Mouse (Mus musculus): ENCODE measurements at regions not wholly inside any gene's neighbourhood (a gene's known extent, or its start where the extent isn't known, plus 50 kb on each side); places are given as distances from the start of the nearest gene placed in this dataset.

DNA sequence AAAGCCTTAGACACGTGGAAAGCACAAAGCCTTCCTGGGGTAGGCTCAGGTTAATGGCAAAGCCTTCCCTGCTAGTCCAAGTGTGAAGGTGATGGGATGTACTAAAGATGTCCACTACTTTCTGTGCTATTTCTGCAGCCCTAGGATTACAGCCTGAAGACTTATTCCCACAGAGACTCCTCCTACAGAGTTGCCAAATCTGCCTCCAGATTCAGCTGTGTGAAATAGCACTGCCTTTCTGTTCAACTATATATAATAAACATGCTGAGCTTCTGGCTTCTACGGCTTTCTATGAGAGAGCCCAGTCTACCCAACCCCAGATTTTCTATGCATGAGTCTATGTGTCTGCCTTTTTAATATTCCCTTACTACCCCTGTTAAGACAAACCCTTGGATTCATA lies 405.3 kb upstream of the Clint1 start:
- DNase-seq (ENCODE audit: low read depth) = no peak
- no peak for TF ChIP-seq CTCF (IDR thresholded peaks at IDR 0.05; ENCODE audit: borderline replicate concordance, extremely low read depth, insufficient read depth, insufficient read length)
- TF ChIP-seq POLR2A (IDR thresholded peaks at IDR 0.05; ENCODE audit: borderline replicate concordance, extremely low read depth, insufficient read depth, insufficient read length, poor library complexity, severe bottlenecking) = no peak

GRCm38 (mm10) chr11:45454234-45454633 lies 397.6 kb upstream of the Clint1 start:
- TF ChIP-seq POLR2A (IDR thresholded peaks at IDR 0.05; ENCODE audit: borderline replicate concordance, extremely low read depth, insufficient read depth, insufficient read length, poor library complexity, severe bottlenecking) = no peak
- no peak for TF ChIP-seq CTCF (IDR thresholded peaks at IDR 0.05; ENCODE audit: borderline replicate concordance, extremely low read depth, insufficient read depth, insufficient read length)
- DNase-seq (ENCODE audit: low read depth) = peak; percentile 89

GRCm38 (mm10) chr11:45454933-45455332 lies 396.9 kb upstream of the Clint1 start:
- TF ChIP-seq CTCF (IDR thresholded peaks at IDR 0.05; ENCODE audit: borderline replicate concordance, extremely low read depth, insufficient read depth, insufficient read length) (no peak), POLR2A (IDR thresholded peaks at IDR 0.05; ENCODE audit: borderline replicate concordance, extremely low read depth, insufficient read depth, insufficient read length, poor library complexity, severe bottlenecking) (no peak)

GRCm38 (mm10) chr11:45456724-45457123 lies 395.1 kb upstream of the Clint1 start:
- TF ChIP-seq POLR2A (IDR thresholded peaks at IDR 0.05; ENCODE audit: borderline replicate concordance, extremely low read depth, insufficient read depth, insufficient read length, poor library complexity, severe bottlenecking) (no peak), CTCF (IDR thresholded peaks at IDR 0.05; ENCODE audit: borderline replicate concordance, extremely low read depth, insufficient read depth, insufficient read length) (no peak)
- no peak for DNase-seq (ENCODE audit: low read depth)

More at GRCm38 (mm10) chr11:45454933-45455332, 396.9 kb upstream of the Clint1 start:
- DNase-seq (ENCODE audit: low read depth) = peak; percentile 84

DNA sequence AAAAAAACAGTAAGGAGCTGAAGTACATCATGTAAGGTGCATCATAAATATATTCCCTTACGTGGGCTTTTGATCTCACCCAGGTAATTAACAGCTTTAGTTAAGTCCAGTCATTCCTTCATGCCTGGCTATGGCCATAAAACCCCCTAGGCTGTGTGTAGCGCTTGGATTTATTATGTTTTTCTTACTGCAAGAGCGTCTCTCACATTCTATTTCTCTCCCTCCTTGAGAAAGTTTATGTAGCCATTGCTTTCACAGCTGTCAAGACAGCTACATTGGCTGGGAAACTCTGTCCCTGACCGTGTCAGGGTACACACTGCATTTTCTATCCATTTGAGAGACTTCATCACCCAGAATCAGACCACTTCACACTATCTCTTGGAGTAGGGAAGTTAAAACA lies 394.3 kb upstream of the Clint1 start:
- DNase-seq (ENCODE audit: low read depth) = no peak
- TF ChIP-seq CTCF (IDR thresholded peaks at IDR 0.05; ENCODE audit: borderline replicate concordance, extremely low read depth, insufficient read depth, insufficient read length) (no peak), POLR2A (IDR thresholded peaks at IDR 0.05; ENCODE audit: borderline replicate concordance, extremely low read depth, insufficient read depth, insufficient read length, poor library complexity, severe bottlenecking) (no peak)

DNA sequence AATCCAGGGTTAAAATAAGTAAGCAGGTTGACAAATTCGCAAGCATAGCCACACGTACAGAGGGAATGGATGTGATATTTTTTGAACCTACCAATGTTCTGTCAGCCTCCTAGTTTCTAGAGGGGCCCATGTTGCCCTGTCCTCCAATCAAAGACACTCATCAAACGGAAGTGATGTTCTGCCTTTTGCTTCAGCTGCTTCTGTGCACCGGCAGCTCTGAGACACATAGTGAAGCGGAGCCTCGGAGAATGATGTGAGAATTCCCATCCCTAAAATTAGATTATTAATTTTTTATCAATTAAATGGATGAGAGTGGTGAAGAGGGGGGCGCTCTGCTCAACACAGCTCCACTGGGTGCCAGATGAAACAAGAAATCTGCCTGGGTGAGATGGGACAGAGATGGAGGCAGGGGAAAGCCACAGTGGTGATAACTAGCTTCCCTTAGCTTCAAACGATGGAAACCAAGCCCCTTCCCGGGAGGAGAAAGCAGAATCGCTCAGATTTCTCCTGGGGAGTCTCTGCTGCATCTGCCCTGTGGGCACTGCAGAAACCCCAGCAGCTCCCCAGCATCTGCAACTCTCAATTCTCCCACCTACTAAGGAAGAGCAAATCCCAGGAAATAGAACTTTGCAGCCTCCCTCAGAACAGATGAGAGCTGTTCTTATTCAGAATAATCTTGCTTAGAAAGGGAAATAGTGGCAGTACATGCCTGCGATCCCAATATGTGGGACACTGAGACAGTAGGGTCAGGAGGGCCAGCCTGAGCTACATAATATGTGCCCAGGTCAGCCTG lies 391.7 kb upstream of the Clint1 start:
- no peak for DNase-seq (ENCODE audit: low read depth)
- TF ChIP-seq POLR2A (IDR thresholded peaks at IDR 0.05; ENCODE audit: borderline replicate concordance, extremely low read depth, insufficient read depth, insufficient read length, poor library complexity, severe bottlenecking) (no peak), CTCF (IDR thresholded peaks at IDR 0.05; ENCODE audit: borderline replicate concordance, extremely low read depth, insufficient read depth, insufficient read length) (no peak)

DNA sequence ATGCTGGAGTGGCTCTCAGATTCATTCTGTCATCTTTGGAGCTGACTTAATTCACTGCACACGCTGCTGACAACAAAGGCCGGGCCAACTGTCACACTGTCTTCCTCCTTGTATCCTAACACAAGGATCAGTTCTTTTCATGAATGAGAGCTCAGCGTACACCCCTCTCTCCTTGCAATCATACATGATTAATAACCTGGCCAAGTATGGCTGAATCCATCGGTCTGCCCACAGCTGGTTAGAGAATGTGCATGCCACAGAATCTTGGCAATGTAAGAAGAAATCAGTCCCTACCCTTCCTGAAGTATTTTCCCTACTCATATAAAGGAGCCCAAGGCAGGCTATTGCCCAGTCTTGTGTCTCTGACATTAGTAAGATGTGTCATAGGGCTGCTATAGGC lies 387.4 kb upstream of the Clint1 start:
- TF ChIP-seq POLR2A (IDR thresholded peaks at IDR 0.05; ENCODE audit: borderline replicate concordance, extremely low read depth, insufficient read depth, insufficient read length, poor library complexity, severe bottlenecking) (no peak), CTCF (IDR thresholded peaks at IDR 0.05; ENCODE audit: borderline replicate concordance, extremely low read depth, insufficient read depth, insufficient read length) (no peak)
- peak; percentile 30 for DNase-seq (ENCODE audit: low read depth)

DNA sequence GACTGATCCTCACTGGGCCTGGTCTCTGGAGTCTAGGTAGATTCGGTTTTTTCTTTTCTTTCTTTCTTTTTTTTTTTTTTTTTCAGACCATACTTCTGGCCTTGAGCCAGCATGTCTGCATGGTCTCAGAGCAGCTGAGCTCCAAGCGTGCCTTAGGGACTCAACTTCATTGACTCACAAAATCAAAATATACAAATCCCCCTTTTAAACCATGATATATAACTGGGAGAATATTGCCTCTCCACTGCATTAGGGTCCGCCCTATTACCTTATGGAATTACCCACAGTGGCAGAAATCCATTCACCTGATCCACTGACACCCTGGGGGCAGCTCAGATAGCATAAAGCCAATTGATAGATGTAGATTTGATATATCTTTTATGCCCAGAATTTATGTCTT lies 385.5 kb upstream of the Clint1 start:
- peak; percentile 60 for DNase-seq (ENCODE audit: low read depth)

GRCm38 (mm10) chr11:45472171-45472570 lies 379.7 kb upstream of the Clint1 start:
- peak; percentile 91 for DNase-seq (ENCODE audit: low read depth)
- TF ChIP-seq POLR2A (IDR thresholded peaks at IDR 0.05; ENCODE audit: borderline replicate concordance, extremely low read depth, insufficient read depth, insufficient read length, poor library complexity, severe bottlenecking) (no peak), CTCF (IDR thresholded peaks at IDR 0.05; ENCODE audit: borderline replicate concordance, extremely low read depth, insufficient read depth, insufficient read length) (no peak)

More for the DNA sequence above, 385.5 kb upstream of the Clint1 start:
- no peak for TF ChIP-seq POLR2A (IDR thresholded peaks at IDR 0.05; ENCODE audit: borderline replicate concordance, extremely low read depth, insufficient read depth, insufficient read length, poor library complexity, severe bottlenecking)
- TF ChIP-seq CTCF (IDR thresholded peaks at IDR 0.05; ENCODE audit: borderline replicate concordance, extremely low read depth, insufficient read depth, insufficient read length) = no peak

- no peak for TF ChIP-seq CTCF (IDR thresholded peaks at IDR 0.05; ENCODE audit: borderline replicate concordance, extremely low read depth, insufficient read depth, insufficient read length)
- TF ChIP-seq POLR2A (IDR thresholded peaks at IDR 0.05; ENCODE audit: borderline replicate concordance, extremely low read depth, insufficient read depth, insufficient read length, poor library complexity, severe bottlenecking) = no peak
- DNase-seq (ENCODE audit: low read depth) = peak; percentile 50
Measured at GRCm38 (mm10) chr11:45476917-45477316, 374.9 kb upstream of the Clint1 start.

DNA sequence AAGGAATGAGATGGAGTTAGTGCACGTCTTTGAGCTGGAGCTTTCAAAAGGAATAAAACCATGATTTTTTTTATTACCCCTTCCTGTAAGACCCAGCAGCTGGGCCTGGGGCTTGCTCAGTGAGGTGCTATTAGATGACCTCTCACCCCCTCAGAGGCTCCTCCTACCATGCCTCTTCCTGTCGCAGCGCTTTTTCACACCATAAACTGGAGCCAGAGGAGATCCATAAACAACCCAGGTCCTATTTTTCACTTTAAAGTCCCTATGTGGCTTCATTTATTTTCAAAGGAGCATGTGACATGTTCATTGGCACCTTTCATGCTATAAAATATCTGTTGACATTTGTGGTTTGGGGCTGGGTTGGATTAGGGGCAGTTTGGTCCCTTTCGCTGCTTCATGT lies 365.9 kb upstream of the Clint1 start:
- DNase-seq (ENCODE audit: low read depth) = no peak
- TF ChIP-seq POLR2A (IDR thresholded peaks at IDR 0.05; ENCODE audit: borderline replicate concordance, extremely low read depth, insufficient read depth, insufficient read length, poor library complexity, severe bottlenecking) = no peak
- no peak for TF ChIP-seq CTCF (IDR thresholded peaks at IDR 0.05; ENCODE audit: borderline replicate concordance, extremely low read depth, insufficient read depth, insufficient read length)

Data from brain, embryonic 14.5 days (tissue).